Mouse (Mus musculus): ENCODE data around the gene 2410015M20Rik.

DNA sequence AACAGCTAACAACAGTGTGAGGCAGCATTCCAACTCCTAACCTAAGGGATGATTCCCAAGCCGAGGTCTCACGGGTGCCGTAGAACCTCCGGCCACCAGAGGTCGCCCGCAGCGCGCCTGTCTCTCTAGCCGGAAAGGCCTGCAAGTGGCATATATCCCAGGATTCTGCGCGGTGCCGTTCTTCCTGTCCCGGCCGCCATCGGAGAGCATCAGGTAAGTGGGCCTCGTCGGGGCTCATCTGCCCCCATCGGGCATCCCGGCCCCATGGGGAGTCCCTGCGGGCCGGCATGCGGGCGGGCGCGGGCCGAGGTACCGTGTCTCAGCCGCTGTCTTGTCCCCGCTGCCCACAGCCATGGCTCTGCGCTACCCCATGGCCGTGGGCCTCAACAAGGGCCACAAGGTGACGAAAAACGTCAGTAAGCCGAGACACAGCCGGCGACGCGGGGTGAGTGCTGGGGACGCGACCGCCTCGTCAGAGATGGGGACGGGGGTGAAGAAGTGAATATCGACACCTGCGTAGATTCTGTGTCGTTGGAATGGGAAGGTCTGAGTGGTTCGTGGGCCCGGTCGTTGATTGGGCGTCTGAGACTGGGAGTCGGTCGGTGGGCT lies 3.8 kb upstream of the 2410015M20Rik start, which contains the start of gene Rpl36:
- TF ChIP-seq CTCF (conservative IDR thresholded peaks at IDR 0.05; ENCODE audit: insufficient read depth, insufficient read length, low read depth, low read length) = peak; percentile 87
- peak; percentile 80 for TF ChIP-seq POLR2A (IDR thresholded peaks at IDR 0.05; ENCODE audit: low read depth, low read length)

Measured in kidney, adult 2 months (tissue).